Mouse (Mus musculus) T-cell, adult 2 months (primary cell): Measurements from ENCODE around the gene Ppp6r3.
A peak's percentile ranks its signal among the peaks of the same experiment; 100 is the strongest.

Experiments
- DNase-seq: peaks from one replicate; pipeline ENCODE4 v3.0.0; 2022; ENCODE audit warnings: low spot score

Gene Ppp6r3

GRCm38 (mm10) chr19:3519471-3520169 is 55.9 kb downstream of the Ppp6r3 start:
- no peak for DNase-seq

- no peak for DNase-seq
These were observed 78.3 kb downstream of the Ppp6r3 start for GRCm38 (mm10) chr19:3497216-3497615.

- no peak for DNase-seq
These were observed 85.7 kb downstream of the Ppp6r3 start for GRCm38 (mm10) chr19:3489826-3490225.

- DNase-seq = no peak
These were observed 92.7 kb downstream of the Ppp6r3 start for GRCm38 (mm10) chr19:3482831-3483230.

- no peak for DNase-seq
These were observed 95.4 kb downstream of the Ppp6r3 start for GRCm38 (mm10) chr19:3480101-3480500.

- no peak for DNase-seq
These were observed 98.6 kb downstream of the Ppp6r3 start for GRCm38 (mm10) chr19:3476996-3477395.

GRCm38 (mm10) chr19:3471218-3471617 is 104.3 kb downstream of the Ppp6r3 start:
- DNase-seq = peak; percentile 15

- no peak for DNase-seq
These were observed 108.0 kb downstream of the Ppp6r3 start for GRCm38 (mm10) chr19:3467574-3467973.

- DNase-seq = no peak
These were observed 115.6 kb downstream of the Ppp6r3 start for GRCm38 (mm10) chr19:3459986-3460385.

GRCm38 (mm10) chr19:3458331-3459099 is 117.0 kb downstream of the Ppp6r3 start:
- DNase-seq = no peak

GRCm38 (mm10) chr19:3457700-3458099 is 117.8 kb downstream of the Ppp6r3 start:
- no peak for DNase-seq

- peak; percentile 27 for DNase-seq
These were observed 123.9 kb downstream of the Ppp6r3 start for GRCm38 (mm10) chr19:3451649-3452048.

- DNase-seq = peak; percentile 65
These were observed 124.4 kb downstream of the Ppp6r3 start for GRCm38 (mm10) chr19:3451170-3451569.

- no peak for DNase-seq
These were observed 124.8 kb downstream of the Ppp6r3 start for GRCm38 (mm10) chr19:3450714-3451113.

GRCm38 (mm10) chr19:3449248-3449647 is 126.3 kb downstream of the Ppp6r3 start:
- DNase-seq = no peak

- no peak for DNase-seq
These were observed 128.2 kb downstream of the Ppp6r3 start for GRCm38 (mm10) chr19:3447348-3447747.

- DNase-seq = no peak
These were observed 134.5 kb downstream of the Ppp6r3 start for GRCm38 (mm10) chr19:3441092-3441491.

GRCm38 (mm10) chr19:3440667-3441066 is 134.9 kb downstream of the Ppp6r3 start:
- no peak for DNase-seq

GRCm38 (mm10) chr19:3437980-3438379 is 137.6 kb downstream of the Ppp6r3 start:
- DNase-seq = no peak

- DNase-seq = peak; percentile 30
These were observed 138.7 kb downstream of the Ppp6r3 start for GRCm38 (mm10) chr19:3436840-3437239.

GRCm38 (mm10) chr19:3435824-3436223 is 139.7 kb downstream of the Ppp6r3 start:
- DNase-seq = no peak

- no peak for DNase-seq
These were observed 140.9 kb downstream of the Ppp6r3 start for GRCm38 (mm10) chr19:3434641-3435040.

- no peak for DNase-seq
These were observed 141.4 kb downstream of the Ppp6r3 start for GRCm38 (mm10) chr19:3434124-3434523.
